Comparison of ENCODE assay signal across 16 mouse cellular contexts in the genomic region with DNA sequence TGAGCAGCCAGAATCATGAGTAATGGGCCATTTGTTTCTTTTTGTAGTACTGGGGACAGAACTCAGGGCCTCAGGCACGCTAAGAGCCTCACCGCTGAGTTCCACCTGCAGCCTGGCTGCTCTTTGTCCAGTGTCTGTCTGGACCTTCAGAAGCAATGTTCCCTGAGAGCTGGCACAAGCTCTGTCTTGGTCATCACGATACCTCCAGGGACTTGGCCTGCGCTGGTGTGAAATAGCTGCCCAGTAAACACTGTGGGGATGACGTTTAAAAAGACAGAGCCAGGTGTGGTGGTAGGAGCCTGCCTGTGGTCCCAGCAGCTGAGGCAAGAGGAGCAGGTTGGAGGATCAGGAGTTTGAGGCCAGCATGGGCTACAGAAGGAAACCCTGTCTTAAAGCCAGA.
"Had no signal": no experiment of that assay in that cellular context is flagged by ENCODE, and none has a peak within 500 bp of the region (broad histone marks: within the 10 kb centered on the region; RNA-seq: fewer than 3 reads in every experiment).

No protein-coding gene starts in this region.

- H3K9ac ChIP-seq: lung, embryonic 15.5 days; midbrain, embryonic 13.5 days; midbrain, embryonic 15.5 days; neural tube, embryonic 12.5 days had no signal

- H3K4me2 ChIP-seq: lung, embryonic 15.5 days; midbrain, embryonic 11.5 days; midbrain, embryonic 13.5 days; midbrain, embryonic 15.5 days; neural tube, embryonic 12.5 days had no signal

- H3K4me1 ChIP-seq: lung, embryonic 15.5 days; midbrain, embryonic 13.5 days; midbrain, embryonic 15.5 days had no signal

- H3K27ac ChIP-seq: lung, embryonic 15.5 days; macrophage; midbrain, embryonic 13.5 days; midbrain, embryonic 15.5 days; neural tube, embryonic 12.5 days had no signal

- H3K36me3 ChIP-seq: lung, embryonic 15.5 days; midbrain, embryonic 13.5 days; midbrain, embryonic 15.5 days; neural tube, embryonic 12.5 days had no signal

- H3K27me3 ChIP-seq: lung, embryonic 15.5 days; midbrain, embryonic 13.5 days; midbrain, embryonic 15.5 days; neural tube, embryonic 12.5 days had no signal

- DNase-seq: lung, adult 18-20 months; lung, postnatal 14 days; lung, postnatal 36 days; right cerebral cortex, postnatal 14 days; spleen, adult 18-20 months; thymus, adult 18-20 months; thymus, postnatal 25 days; thymus, postnatal 4 days had no signal

- H3K9me3 ChIP-seq: lung, embryonic 15.5 days; megakaryocyte, embryonic 14.5 days; midbrain, embryonic 13.5 days; midbrain, embryonic 15.5 days; neural tube, embryonic 12.5 days had no signal

- H3K4me3 ChIP-seq: lung, embryonic 15.5 days; megakaryocyte, embryonic 14.5 days; midbrain, embryonic 13.5 days; midbrain, embryonic 15.5 days; neural tube, embryonic 12.5 days had no signal

- ATAC-seq: lung, postnatal 0 days; midbrain, embryonic 13.5 days; midbrain, embryonic 15.5 days had no signal
